Mouse (Mus musculus): Measurements from ENCODE around the gene Cwc27.

GRCm38 (mm10) chr13:104631621-104632205 lies 185.2 kb downstream of the Cwc27 start:
- TF ChIP-seq POLR2A (IDR thresholded peaks at IDR 0.05; ENCODE audit: extremely low read depth, insufficient read depth, low read length) (no peak), CTCF (IDR thresholded peaks at IDR 0.05; ENCODE audit: low read depth, low read length) (no peak)

Data from liver, adult 2 months (tissue).